Mouse (Mus musculus) olfactory bulb, adult 2 months (tissue): ENCODE results near the gene 1700080O16Rik. TPM values are rescaled to one million over a fixed set of nuclear protein-coding genes. Genes with fewer than 3 reads are reported as not detected.

Source experiments
- H3K27ac ChIP-seq: fragments of 200-500 bp; 2 replicates; pipeline ENCODE4 v1.5.1; 2012; ENCODE audit warnings: low read depth, low read length; ENCODE audit not compliant: insufficient read depth
- H3K4me1 ChIP-seq: fragments of 200-500 bp; 2 replicates; pipeline ENCODE4 v1.6.1; 2012; ENCODE audit warnings: low read length; ENCODE audit not compliant: control insufficient read depth, insufficient read depth
- H3K4me3 ChIP-seq: fragments of 200-500 bp; 2 replicates; pipeline ENCODE4 v1.5.1; 2012; ENCODE audit warnings: mild to moderate bottlenecking, low read depth, low read length, moderate library complexity; ENCODE audit not compliant: insufficient read depth
- CTCF ChIP-seq: fragments of 200-500 bp; IDR thresholded peaks from 2 replicates; pipeline ENCODE4 v1.5.1; 2012; ENCODE audit warnings: low read depth, mild to moderate bottlenecking, low read length, moderate library complexity; ENCODE audit not compliant: insufficient read depth
- POLR2A ChIP-seq: fragments of 200-500 bp; IDR thresholded peaks from 2 replicates; pipeline ENCODE4 v1.6.1; 2012; ENCODE audit warnings: mild to moderate bottlenecking, low read depth, low read length, moderate library complexity; ENCODE audit not compliant: insufficient read depth
- WGBS: fragments of 180-500 bp; shearing (Covaris S2); methylation state at CpG from one replicate; pipeline ENCODE4 v1.1.7; 2018; 5-methylcytosine and 5-hydroxymethylcytosine counted together
- polyA plus RNA-seq: library from polyadenylated mRNA; stranded (reverse); fragments of >200 nt; gene quantifications from 2 replicates; pipeline ENCODE4 v1.2.4, GENCODE M21; 2012; ENCODE audit warnings: low replicate concordance; ENCODE audit not compliant: missing spikeins, insufficient read depth, insufficient read length

Gene 1700080O16Rik
- polyA plus RNA-seq, result not detected in 2 replicates

- TF ChIP-seq CTCF (no peak), POLR2A (no peak)
- no peaks in the 10 kb centered on the region for H3K4me1 ChIP-seq
- no peak within 1 kb of the TSS for H3K27ac ChIP-seq
- no peak within 1 kb of the TSS for H3K4me3 ChIP-seq
- WGBS, result 93% methylated on average over 12 of the region's 12 CpGs
These were observed at the start of gene 1700080O16Rik for GRCm38 (mm10) chrX:51972672-51973071. Gene 1700080O16Rik (minus strand): TSS chrX:51972772.

- 60% methylated on average over 9 of the region's 9 CpGs for WGBS
- Histone ChIP-seq H3K4me1 (no peaks in the 10 kb centered on the region), H3K27ac (no peak overlapping the region), H3K4me3 (no peak overlapping the region)
- TF ChIP-seq POLR2A, result no peak
These were observed 45.1 kb upstream of the 1700080O16Rik start for GRCm38 (mm10) chrX:52017660-52018059.

DNA sequence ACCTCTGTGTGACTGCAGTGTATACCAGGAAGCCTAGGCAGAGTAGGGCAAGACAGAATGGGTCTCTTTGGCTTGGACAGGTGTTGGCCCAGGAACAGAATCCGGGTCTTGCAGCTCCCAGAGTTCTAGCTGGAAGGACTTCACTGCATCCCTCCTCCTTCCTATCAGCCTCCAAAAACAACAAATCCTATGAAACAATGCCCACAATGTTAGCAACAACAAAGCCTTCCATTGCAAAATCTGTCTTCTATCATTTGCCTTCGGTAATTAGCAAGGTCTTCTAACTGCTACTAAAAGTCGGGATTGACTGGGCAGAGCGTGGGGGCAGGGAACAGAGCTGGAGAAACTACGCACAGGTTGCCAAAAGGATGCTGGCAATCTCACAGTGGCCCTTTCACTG lies 27.5 kb upstream of the 1700080O16Rik start:
- H3K4me3 ChIP-seq, result no peak overlapping the region
- TF ChIP-seq POLR2A, result no peak
- no peak for TF ChIP-seq CTCF
- WGBS, result 65% methylated on average over 5 of the region's 5 CpGs
- H3K4me1 ChIP-seq, result no peaks in the 10 kb centered on the region
- H3K27ac ChIP-seq, result no peak overlapping the region

- no peak for TF ChIP-seq POLR2A
- no peak for TF ChIP-seq CTCF
- WGBS, result 65% methylated on average over 4 of the region's 4 CpGs
- Histone ChIP-seq H3K27ac (no peak overlapping the region), H3K4me1 (no peaks in the 10 kb centered on the region), H3K4me3 (no peak overlapping the region)
These were observed 26.9 kb upstream of the 1700080O16Rik start for GRCm38 (mm10) chrX:51999426-51999825.

DNA sequence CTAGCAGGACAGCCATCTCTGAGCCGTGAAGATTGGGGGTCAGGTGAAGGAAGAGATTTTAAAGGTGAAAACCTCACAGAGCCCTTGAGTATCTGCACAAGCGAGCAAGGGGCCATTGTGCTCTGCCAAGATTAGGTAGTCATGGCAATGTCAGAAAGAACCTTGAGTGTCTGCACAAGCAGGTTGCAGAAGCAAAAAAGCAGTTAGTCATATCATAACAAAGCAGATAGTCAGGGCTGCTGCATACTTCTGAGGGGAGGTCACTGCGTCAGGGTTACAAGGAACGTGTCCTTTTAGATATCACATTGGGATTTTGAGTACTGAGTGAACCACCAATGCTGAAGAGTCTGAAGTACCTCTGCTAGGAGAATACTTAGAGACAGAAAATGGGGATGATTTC lies 3.8 kb upstream of the 1700080O16Rik start:
- no peaks in the 10 kb centered on the region for H3K4me1 ChIP-seq
- 85% methylated on average over 4 of the region's 4 CpGs for WGBS
- H3K4me3 ChIP-seq, result no peak overlapping the region
- TF ChIP-seq POLR2A (no peak), CTCF (no peak)
- no peak overlapping the region for H3K27ac ChIP-seq

DNA sequence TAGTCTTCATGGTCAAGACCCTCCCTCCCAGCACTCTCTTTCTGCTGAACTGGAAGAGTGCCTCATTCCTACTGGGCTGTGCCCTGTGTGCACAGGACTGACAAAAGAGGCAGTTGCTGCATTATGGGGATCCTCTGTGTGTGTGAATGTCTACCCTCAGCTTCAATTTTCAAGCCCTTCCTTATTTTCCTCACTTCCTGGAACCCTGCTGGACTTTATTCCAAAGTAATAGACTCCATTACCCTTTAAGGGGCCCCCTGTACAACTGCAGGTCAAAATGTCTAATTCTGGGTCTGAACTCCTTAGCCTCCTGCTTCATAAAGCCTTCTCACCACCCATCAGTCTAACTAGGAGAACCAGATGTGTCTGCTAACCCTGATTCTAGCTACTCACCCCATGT lies 2.0 kb upstream of the 1700080O16Rik start:
- no peaks in the 10 kb centered on the region for H3K4me1 ChIP-seq
- TF ChIP-seq POLR2A, result no peak
- no peak for TF ChIP-seq CTCF
- no peak overlapping the region for H3K27ac ChIP-seq
- no peak overlapping the region for H3K4me3 ChIP-seq

- TF ChIP-seq CTCF, result no peak
- TF ChIP-seq POLR2A, result no peak
- Histone ChIP-seq H3K27ac (no peak overlapping the region), H3K4me3 (no peak overlapping the region), H3K4me1 (no peaks in the 10 kb centered on the region)
- WGBS, result 77% methylated on average over 3 of the region's 3 CpGs
These were observed 24.5 kb downstream of the 1700080O16Rik start for GRCm38 (mm10) chrX:51948071-51948470.

- Histone ChIP-seq H3K4me1 (no peaks in the 10 kb centered on the region), H3K27ac (no peak overlapping the region), H3K4me3 (no peak overlapping the region)
- TF ChIP-seq CTCF, result no peak
- 64% methylated on average over 5 of the region's 5 CpGs for WGBS
These were observed 34.5 kb downstream of the 1700080O16Rik start for GRCm38 (mm10) chrX:51938076-51938475.

GRCm38 (mm10) chrX:51919091-51919490 lies 53.5 kb downstream of the 1700080O16Rik start:
- TF ChIP-seq CTCF, result no peak
- TF ChIP-seq POLR2A, result no peak
- Histone ChIP-seq H3K4me3 (no peak overlapping the region), H3K4me1 (no peaks in the 10 kb centered on the region), H3K27ac (no peak overlapping the region)
- 90% methylated on average over 4 of the region's 4 CpGs for WGBS

Other genes with a start within 250 kb of the 1700080O16Rik start
- not detected in 2 replicates for gene Usp26, start 171.5 kb downstream of the 1700080O16Rik start, polyA plus RNA-seq
- not detected in 2 replicates for gene Gpc4, start 192.5 kb upstream of the 1700080O16Rik start, polyA plus RNA-seq